Mouse (Mus musculus): Measurements from ENCODE around the gene Pou2f1. TPM values are rescaled to one million over a fixed set of nuclear protein-coding genes. Genes with fewer than 3 reads are reported as not detected.

The Pou2f1 gene
- total and polyA plus RNA-seq, 3 experiments, result 7.6 to 11.4 (median 8.2) TPM

DNA sequence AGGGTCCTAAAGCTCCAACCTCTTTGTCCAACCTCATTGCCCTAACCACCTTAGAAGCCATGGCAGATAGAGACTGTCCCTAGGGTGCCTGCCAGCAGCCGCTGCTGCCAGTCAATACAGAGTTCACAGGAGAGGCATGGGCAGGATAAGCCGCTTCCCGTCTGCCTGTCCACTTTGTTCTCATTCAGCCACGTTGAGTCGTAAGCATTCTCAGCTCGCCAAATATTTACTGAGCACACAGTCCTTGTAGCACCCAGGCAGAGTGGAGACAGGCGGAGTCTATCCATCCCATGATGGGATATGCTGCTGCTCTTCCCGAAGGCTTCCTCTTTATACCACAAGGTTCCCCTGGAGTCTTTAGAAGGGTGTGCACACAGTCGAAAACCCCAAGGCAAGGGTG is 185.2 kb downstream of the Pou2f1 start:
- DNase-seq, result no peak
- H3K79me2 ChIP-seq (replicated peaks; ENCODE audit: control insufficient read depth, insufficient read depth, low read length), result no peaks in the 10 kb centered on the region
- no peaks in the 10 kb centered on the region for H3K27me3 ChIP-seq (ENCODE audit: control insufficient read depth, insufficient read depth, low read length)
- peaks cover 16% of the 10 kb centered on the region for H3K4me1 ChIP-seq (ENCODE audit: control insufficient read depth, insufficient read depth, low read length)
- WGBS, result 34% methylated on average over 9 of the region's 9 CpGs
- H3K9ac ChIP-seq (ENCODE audit: low read depth, low read length), result no peak overlapping the region
- H3K36me3 ChIP-seq (ENCODE audit: control insufficient read depth, insufficient read depth, low read length), result no peaks in the 10 kb centered on the region
- intact Hi-C loops (cut with DNase I), result loop anchor here (5.0 kb wide), 1 partner anchor 35 kb away; no protein-coding TSS in a partner anchor
- H3K4me3 ChIP-seq, result no peak overlapping the region
- H3K27ac ChIP-seq, result no peak overlapping the region
- TF ChIP-seq EP300 (IDR thresholded peaks at IDR 0.05; ENCODE audit: insufficient read depth, low read depth, low read length), result 0 out of 2 replicates have a peak, but pooled peaks have one; percentile 21
- no peak for TF ChIP-seq CTCF (IDR thresholded peaks at IDR 0.05)

DNA sequence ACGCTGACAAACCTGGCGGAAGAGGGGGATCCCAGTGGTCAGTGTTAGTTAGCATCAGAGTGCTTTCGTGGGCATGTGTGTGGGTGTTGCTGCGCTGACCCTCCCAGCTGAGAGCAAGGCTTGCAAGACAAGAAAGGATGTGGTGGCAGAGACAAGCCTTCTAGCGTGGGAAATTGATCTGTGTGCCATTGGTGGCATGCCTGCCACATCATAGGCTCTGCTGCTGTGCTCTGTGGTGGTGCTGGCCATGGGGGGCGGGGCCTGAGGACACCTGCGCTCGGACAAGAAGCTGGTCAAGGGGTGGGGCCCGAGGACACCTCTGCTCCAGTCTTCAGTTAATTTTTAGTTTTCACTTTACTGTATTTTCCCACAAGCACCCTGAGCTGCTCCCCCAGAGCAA is 186.1 kb downstream of the Pou2f1 start:
- Histone ChIP-seq H3K27ac (no peak overlapping the region), H3K79me2 (replicated peaks; ENCODE audit: control insufficient read depth, insufficient read depth, low read length) (no peaks in the 10 kb centered on the region), H3K4me1 (ENCODE audit: control insufficient read depth, insufficient read depth, low read length) (peaks cover 16% of the 10 kb centered on the region), H3K36me3 (ENCODE audit: control insufficient read depth, insufficient read depth, low read length) (no peaks in the 10 kb centered on the region), H3K27me3 (ENCODE audit: control insufficient read depth, insufficient read depth, low read length) (no peaks in the 10 kb centered on the region), H3K9ac (ENCODE audit: low read depth, low read length) (no peak overlapping the region), H3K4me3 (no peak overlapping the region)
- intact Hi-C loops (cut with DNase I), result loop anchor here (5.0 kb wide), 1 partner anchor 36 kb away; no protein-coding TSS in a partner anchor
- no peak for DNase-seq
- WGBS, result 96% methylated on average over 9 of the region's 9 CpGs
- no peak for TF ChIP-seq CTCF (IDR thresholded peaks at IDR 0.05)
- no peak for TF ChIP-seq POLR2A (IDR thresholded peaks at IDR 0.05; ENCODE audit: insufficient read depth, low read depth, low read length)
- no peak for TF ChIP-seq EP300 (IDR thresholded peaks at IDR 0.05; ENCODE audit: insufficient read depth, low read depth, low read length)

Other genes with a start within 250 kb of the Pou2f1 start
- gene Creg1, start 238.9 kb downstream of the Pou2f1 start, total RNA-seq (2021), result 10 to 100 TPM; 85.7 to 93.3 TPM
- 77.2 and 121 TPM in 2 replicates for gene Creg1, start 238.9 kb downstream of the Pou2f1 start, polyA plus RNA-seq (2012; rRNA removed)
- under 1 TPM; 0.52 to 0.76 TPM for gene Cd247, start 214.0 kb downstream of the Pou2f1 start, total RNA-seq (2021)
- gene Cd247, start 214.0 kb downstream of the Pou2f1 start, polyA plus RNA-seq (2012; rRNA removed), result 2.4 and 3.0 TPM in 2 replicates
- 10 to 100 TPM; 37.3 to 42.1 TPM for gene Dusp27, start 125.2 kb upstream of the Pou2f1 start, total RNA-seq (2021)
- 9.4 and 12.8 TPM in 2 replicates for gene Dusp27, start 125.2 kb upstream of the Pou2f1 start, polyA plus RNA-seq (2012; rRNA removed)
- not detected for gene Gpa33, start 127.6 kb upstream of the Pou2f1 start, total RNA-seq (2021)
- gene Gpa33, start 127.6 kb upstream of the Pou2f1 start, polyA plus RNA-seq (2012; rRNA removed), result not detected in 2 replicates
- gene Mael, start 236.1 kb upstream of the Pou2f1 start, total RNA-seq (2021), result not detected
- 0.18 and 0.26 TPM in 2 replicates for gene Mael, start 236.1 kb upstream of the Pou2f1 start, polyA plus RNA-seq (2012; rRNA removed)